Mouse (Mus musculus): ENCODE measurements around the gene Syce1l. TPM values are rescaled to one million over a fixed set of nuclear protein-coding genes. Genes with fewer than 3 reads are reported as not detected.

The Syce1l gene
- total RNA-seq, 2 experiments from 2014 or later = not detected

GRCm38 (mm10) chr8:113669924-113670323, 26.9 kb downstream of the Syce1l start:
- intact Hi-C loops (cut with DNase I) = loop anchor here (10.0 kb wide), 1 partner anchor 465 kb away; the partner anchor contains the start of gene Nudt7
- DNase-seq = no peak

GRCm38 (mm10) chr8:113672599-113673255, 29.7 kb downstream of the Syce1l start:
- intact Hi-C loops (cut with DNase I) = no loop called here
- no peak for DNase-seq

- intact Hi-C loops (cut with DNase I) = no loop called here
- DNase-seq = no peak
Observed at GRCm38 (mm10) chr8:113673300-113673699, 30.3 kb downstream of the Syce1l start.

GRCm38 (mm10) chr8:113674611-113675010, 31.6 kb downstream of the Syce1l start:
- DNase-seq = no peak
- intact Hi-C loops (cut with DNase I) = no loop called here

GRCm38 (mm10) chr8:113675281-113675680, 32.3 kb downstream of the Syce1l start:
- DNase-seq = no peak
- intact Hi-C loops (cut with DNase I) = no loop called here

- intact Hi-C loops (cut with DNase I) = no loop called here
- DNase-seq = no peak
Observed at GRCm38 (mm10) chr8:113676811-113677210, 33.8 kb downstream of the Syce1l start.

GRCm38 (mm10) chr8:113679361-113679760, 36.3 kb downstream of the Syce1l start:
- DNase-seq = no peak
- intact Hi-C loops (cut with DNase I) = no loop called here

GRCm38 (mm10) chr8:113687889-113688542, 45.0 kb downstream of the Syce1l start:
- peak in 1 of 2 experiments; percentile 1 for DNase-seq
- intact Hi-C loops (cut with DNase I) = no loop called here

- DNase-seq = no peak
Observed at GRCm38 (mm10) chr8:113688543-113688915, 45.5 kb downstream of the Syce1l start.

GRCm38 (mm10) chr8:113691622-113692343, 48.8 kb downstream of the Syce1l start:
- intact Hi-C loops (cut with DNase I) = no loop called here
- no peak for DNase-seq

More at GRCm38 (mm10) chr8:113688543-113688915, 45.5 kb downstream of the Syce1l start:
- intact Hi-C loops (cut with DNase I) = no loop called here

GRCm38 (mm10) chr8:113704968-113705367, 62.0 kb downstream of the Syce1l start:
- DNase-seq = no peak

More at GRCm38 (mm10) chr8:113704968-113705367, 62.0 kb downstream of the Syce1l start:
- intact Hi-C loops (cut with DNase I) = no loop called here

Other genes with a start within 250 kb of the Syce1l start
- 1 to 10 TPM; 5.5 to 5.7 TPM for gene Mon1b, start 7.6 kb upstream of the Syce1l start, total RNA-seq (2021)
- gene Adamts18, start 205.5 kb downstream of the Syce1l start, total RNA-seq (2021) = not detected